Mouse (Mus musculus) cortical plate, adult 2 months (tissue): ENCODE measurements around the gene Gal3st2b.
"Not testable (repeated sequence)": the region's sequence is repeated elsewhere in the genome, so short reads cannot be mapped to it uniquely, and the experiment has no call there.

ENCODE experiments used
- CTCF ChIP-seq: fragments of 200-500 bp; IDR thresholded peaks from 2 replicates; pipeline ENCODE4 v1.5.1; 2011; ENCODE audit warnings: mild to moderate bottlenecking, control low read depth, low read length; ENCODE audit not compliant: insufficient read depth; ENCODE audit errors: extremely low read depth
- POLR2A ChIP-seq: fragments of 200-500 bp; IDR thresholded peaks from 2 replicates; pipeline ENCODE4 v1.6.1; 2011; ENCODE audit warnings: mild to moderate bottlenecking, low read length, control low read depth; ENCODE audit not compliant: insufficient read depth; ENCODE audit errors: extremely low read depth

DNA sequence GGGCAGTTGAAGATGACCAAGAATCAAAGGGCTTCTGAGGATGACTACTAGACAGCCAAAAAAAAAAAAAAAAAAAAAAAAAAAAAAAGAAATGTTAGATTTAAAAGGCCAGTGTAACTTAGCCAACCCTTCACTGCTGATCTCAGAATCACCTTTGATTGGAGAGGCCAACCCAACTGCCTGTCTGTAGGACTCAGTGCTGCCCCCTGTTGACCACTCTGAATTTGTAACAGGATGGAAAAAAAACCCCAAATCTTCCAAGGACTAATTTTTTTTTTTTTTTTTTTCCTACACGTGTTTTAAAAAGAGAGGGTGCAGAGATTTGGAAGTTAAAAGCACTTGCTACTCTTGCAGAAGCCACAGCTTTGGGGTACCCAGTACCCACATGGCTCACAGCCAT, 27.2 kb upstream of the Gal3st2b start:
- TF ChIP-seq CTCF, POLR2A: not testable (repeated sequence)
